Mouse (Mus musculus): Measurements from ENCODE around the gene Gatb.

DNA sequence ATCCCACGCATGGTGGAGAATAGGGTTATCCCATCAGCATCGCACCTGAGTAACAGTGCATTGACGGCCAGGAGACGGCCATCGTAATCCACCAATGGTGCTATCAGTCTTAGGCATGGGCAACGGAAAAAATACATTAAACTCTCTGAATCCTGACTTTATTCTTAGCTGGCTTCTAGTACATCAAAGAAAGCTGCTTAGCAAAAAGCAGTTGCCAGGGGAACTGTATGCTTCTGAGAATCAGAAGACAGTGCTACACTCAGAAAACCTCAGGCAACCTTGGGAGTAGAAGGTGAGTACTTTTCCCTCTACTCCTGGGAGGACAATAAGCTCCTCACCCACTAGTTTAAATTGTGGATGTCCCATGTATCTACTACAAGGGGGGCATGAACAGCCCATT, 93.8 kb downstream of the Gatb start:
- TF ChIP-seq CTCF (IDR thresholded peaks at IDR 0.05; ENCODE audit: low read depth, low read length), result no peak
- no peak for TF ChIP-seq TAL1 (conservative IDR thresholded peaks at IDR 0.05; ENCODE audit: low read depth, low read length)
- no peak for TF ChIP-seq GATA1 (IDR thresholded peaks at IDR 0.05; ENCODE audit: borderline replicate concordance, low read length)
- no peak for TF ChIP-seq POLR2AphosphoS5 (IDR thresholded peaks at IDR 0.05; ENCODE audit: insufficient replicate concordance, low read depth, low read length)
